ENCODE assay signal across 9 mouse cellular contexts in genomic region chr5:88862163-88862562, GRCm38 (mm10). TPM values are rescaled to one million over a fixed set of nuclear protein-coding genes. Genes with fewer than 3 reads are reported as not detected.
DNase-seq lines count a peak whose midpoint lies in the region; ATAC-seq and TF ChIP-seq lines count a peak whose summit lies in the region.
"Had no signal": no experiment of that assay in that cellular context is flagged by ENCODE, and none has a peak within 500 bp of the region (broad histone marks: within the 10 kb centered on the region; RNA-seq: fewer than 3 reads in every experiment).

No protein-coding gene starts in this region.

- H3K9ac ChIP-seq in lung, postnatal 0 days (replicated peaks; ENCODE audit: low read depth) = no peak overlapping the region
- H3K9ac ChIP-seq: heart, embryonic 13.5 days had no signal

- WGBS in lung, adult 2 months = 60% methylated on average over 3 of the region's 3 CpGs
- WGBS in lung, postnatal 0 days = 60% methylated on average over 3 of the region's 3 CpGs

- no peak overlapping the region for H3K4me2 ChIP-seq in lung, postnatal 0 days (replicated peaks; ENCODE audit: low read depth, low read length)
- H3K4me2 ChIP-seq: heart, embryonic 13.5 days had no signal

- no peak for TF ChIP-seq POLR2A in lung, adult 2 months (IDR thresholded peaks at IDR 0.05; ENCODE audit: borderline replicate concordance, extremely low read depth, low read depth, low read length)

- H3K9me3 ChIP-seq in lung, postnatal 0 days (ENCODE audit: low read length) = no peaks in the 10 kb centered on the region
- H3K9me3 ChIP-seq: heart, embryonic 13.5 days had no signal

- no peaks in the 10 kb centered on the region for H3K4me1 ChIP-seq in lung, adult 2 months (ENCODE audit: control insufficient read depth, insufficient read depth, low read length)
- no peaks in the 10 kb centered on the region for H3K4me1 ChIP-seq in lung, postnatal 0 days (ENCODE audit: insufficient read depth, low read depth, low read length)
- H3K4me1 ChIP-seq: heart, embryonic 13.5 days had no signal

- H3K36me3 ChIP-seq in lung, postnatal 0 days (ENCODE audit: insufficient read depth, low read length) = no peaks in the 10 kb centered on the region
- H3K36me3 ChIP-seq: heart, embryonic 13.5 days had no signal

- no peak for ATAC-seq in lung, postnatal 0 days

- TF ChIP-seq EP300 in lung, postnatal 0 days (IDR thresholded peaks at IDR 0.05) = no peak

- H3K4me3 ChIP-seq in lung, adult 2 months (replicated peaks; ENCODE audit: extremely low read depth, low read depth, low read length) = no peak overlapping the region
- H3K4me3 ChIP-seq in lung, postnatal 0 days (ENCODE audit: low read depth, low read length) = no peak overlapping the region
- H3K4me3 ChIP-seq: heart, embryonic 13.5 days had no signal

- H3K27me3 ChIP-seq in lung, postnatal 0 days (replicated peaks; ENCODE audit: insufficient read depth, low read length) = no peaks in the 10 kb centered on the region
- H3K27me3 ChIP-seq: heart, embryonic 13.5 days had no signal

- TF ChIP-seq CTCF in lung, adult 2 months (IDR thresholded peaks at IDR 0.05; ENCODE audit: insufficient read depth, low read length) = peak; percentile 61
- peak; percentile 66 for TF ChIP-seq CTCF in lung, postnatal 0 days (IDR thresholded peaks at IDR 0.05)

- peak; percentile 14 to 59 for DNase-seq in adrenal gland, adult (ENCODE audit: inconsistent age in 2 of 2, low spot score in 1 of 2)
- no peak for DNase-seq in adrenal gland, postnatal 4 days (ENCODE audit: low spot score in 2 of 2)
- DNase-seq in lung, adult 2 months = peak; percentile 15
- DNase-seq in lung, postnatal 25 days (ENCODE audit: low spot score) = no peak
- DNase-seq in embryo, embryonic 11 days = peak; percentile 47
- DNase-seq in lung, postnatal 0 days (ENCODE audit: low spot score) = no peak
- DNase-seq in cerebellum, adult 8-10 months = no peak
- no peak for DNase-seq in right cerebral cortex, postnatal 25 days

- no peak overlapping the region for H3K27ac ChIP-seq in lung, postnatal 0 days (ENCODE audit: low read length)
- H3K27ac ChIP-seq: heart, embryonic 13.5 days had no signal

RNA-seq across cellular contexts. Expression of gene Slc4a4, which starts 24.5 kb away (rescaled TPM):
- 10 to 100 TPM; 23.3 to 45.1 TPM for total RNA-seq in adrenal gland, postnatal 4 days (2021)
- 2.7 and 4.8 TPM in 2 replicates for polyA plus RNA-seq in lung, adult 2 months (2012; rRNA removed)
- 2.9 and 4.0 TPM in 2 replicates for polyA plus RNA-seq in lung, postnatal 0 days (2015; fragmentation: Nextera tagmentation; extraction: Ambion mirVana)

Comparison
In these comparisons a context has a peak if more than half of its experiments do, and no peak if none do; other contexts are left out.
1. DNase-seq: peak in adrenal gland, adult (2 of 2), lung, adult 2 months (single experiment) and embryo, embryonic 11 days (single experiment); none in adrenal gland, postnatal 4 days (0 of 2), lung, postnatal 25 days (single experiment), lung, postnatal 0 days (single experiment), cerebellum, adult 8-10 months (single experiment) and right cerebral cortex, postnatal 25 days (single experiment).